Mouse (Mus musculus) midbrain, embryonic 10.5 days (tissue): Measurements from ENCODE around the gene Rufy2. TPM values are rescaled to one million over a fixed set of nuclear protein-coding genes. Genes with fewer than 3 reads are reported as not detected.

ENCODE experiments used
- DNase-seq: peaks from one replicate; pipeline ENCODE4 v3.0.0-alpha.2; 2017; ENCODE audit warnings: low spot score
- H3K27ac ChIP-seq: fragments of 300-500 bp; sonication (generic); replicated peaks from 2 replicates; pipeline ENCODE4 v1.5.1; 2016; ENCODE audit warnings: mild to moderate bottlenecking
- H3K27me3 ChIP-seq: fragments of 300-500 bp; sonication (generic); 2 replicates; pipeline ENCODE4 v1.6.1; 2016; ENCODE audit warnings: low read depth, mild to moderate bottlenecking; ENCODE audit not compliant: poor library complexity, severe bottlenecking
- H3K36me3 ChIP-seq: fragments of 300-500 bp; sonication (generic); 2 replicates; pipeline ENCODE4 v1.6.1; 2016; ENCODE audit warnings: mild to moderate bottlenecking, moderate library complexity
- H3K4me1 ChIP-seq: fragments of 300-500 bp; sonication (generic); 2 replicates; pipeline ENCODE4 v1.6.1; 2016
- H3K4me3 ChIP-seq: fragments of 300-500 bp; sonication (generic); 2 replicates; pipeline ENCODE4 v1.5.1; 2016; ENCODE audit warnings: mild to moderate bottlenecking, moderate library complexity
- H3K9me3 ChIP-seq: fragments of 300-500 bp; sonication (generic); replicated peaks from 2 replicates; pipeline ENCODE4 v1.6.1; 2016; ENCODE audit warnings: mild to moderate bottlenecking
- WGBS: fragments of 180-500 bp; shearing (Covaris S2); methylation state at CpG from one replicate; pipeline ENCODE4 v1.1.7; 2016; 5-methylcytosine and 5-hydroxymethylcytosine counted together
- polyA plus RNA-seq: library from polyadenylated mRNA; unstranded; fragments of >200 nt; fragmentation: Nextera tagmentation; extraction: Ambion mirVana; gene quantifications from 2 replicates; pipeline ENCODE4 v1.2.1, GENCODE M21; 2016

Gene Rufy2
- 24.9 and 25.3 TPM in 2 replicates for polyA plus RNA-seq

- peaks cover 43% of the 10 kb centered on the region for H3K36me3 ChIP-seq
- WGBS = 1% methylated on average over 77 of the region's 77 CpGs
- H3K4me3 ChIP-seq = peak within 1 kb of the TSS; percentile 97
- peaks cover 5% of the 10 kb centered on the region; the same call in 1 of the 2 replicates for H3K27me3 ChIP-seq
- H3K27ac ChIP-seq = peak within 1 kb of the TSS; percentile 97
- peaks cover 10% of the 10 kb centered on the region for H3K4me1 ChIP-seq
- no peaks in the 10 kb centered on the region for H3K9me3 ChIP-seq
- DNase-seq = peak; percentile 89
Measured at GRCm38 (mm10) chr10:62980039-62980954, at the start of gene Rufy2. TSS of gene Rufy2 (plus strand) at chr10:62980223.

DNA sequence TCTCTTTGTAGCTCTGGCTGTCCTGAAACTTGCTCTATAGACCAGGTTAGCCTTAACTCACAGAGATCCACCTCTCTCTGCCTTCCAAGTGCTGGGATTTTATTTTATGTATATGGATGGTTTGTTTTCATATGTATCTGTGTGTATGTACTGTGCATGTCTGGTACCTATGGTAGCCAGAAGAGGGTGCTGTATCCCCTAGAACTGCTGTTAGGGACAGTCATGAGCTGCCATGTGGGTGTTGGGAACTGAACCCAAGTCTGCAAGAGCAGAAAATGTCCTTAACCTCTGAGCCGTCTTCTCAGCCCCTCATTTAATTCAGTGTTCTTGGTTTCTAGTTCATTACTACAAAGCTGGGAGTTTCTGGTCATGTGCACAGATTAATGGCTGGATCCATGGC lies 47.6 kb upstream of the Rufy2 start:
- DNase-seq = no peak
- WGBS = 87% methylated on average over 1 of the region's 1 CpGs
- H3K4me3 ChIP-seq = no peak overlapping the region
- H3K4me1 ChIP-seq = no peaks in the 10 kb centered on the region
- H3K9me3 ChIP-seq = no peaks in the 10 kb centered on the region
- H3K27me3 ChIP-seq = no peaks in the 10 kb centered on the region
- peaks cover 72% of the 10 kb centered on the region for H3K36me3 ChIP-seq
- H3K27ac ChIP-seq = no peak overlapping the region

- no peak overlapping the region for H3K4me3 ChIP-seq
- H3K9me3 ChIP-seq = no peaks in the 10 kb centered on the region
- DNase-seq = no peak
- WGBS = 90% methylated on average over 10 of the region's 10 CpGs
- peaks cover 9% of the 10 kb centered on the region for H3K4me1 ChIP-seq
- H3K36me3 ChIP-seq = peaks cover 49% of the 10 kb centered on the region
- no peaks in the 10 kb centered on the region for H3K27me3 ChIP-seq
- no peak overlapping the region for H3K27ac ChIP-seq
Measured at GRCm38 (mm10) chr10:62944975-62945580, 34.9 kb upstream of the Rufy2 start.

DNA sequence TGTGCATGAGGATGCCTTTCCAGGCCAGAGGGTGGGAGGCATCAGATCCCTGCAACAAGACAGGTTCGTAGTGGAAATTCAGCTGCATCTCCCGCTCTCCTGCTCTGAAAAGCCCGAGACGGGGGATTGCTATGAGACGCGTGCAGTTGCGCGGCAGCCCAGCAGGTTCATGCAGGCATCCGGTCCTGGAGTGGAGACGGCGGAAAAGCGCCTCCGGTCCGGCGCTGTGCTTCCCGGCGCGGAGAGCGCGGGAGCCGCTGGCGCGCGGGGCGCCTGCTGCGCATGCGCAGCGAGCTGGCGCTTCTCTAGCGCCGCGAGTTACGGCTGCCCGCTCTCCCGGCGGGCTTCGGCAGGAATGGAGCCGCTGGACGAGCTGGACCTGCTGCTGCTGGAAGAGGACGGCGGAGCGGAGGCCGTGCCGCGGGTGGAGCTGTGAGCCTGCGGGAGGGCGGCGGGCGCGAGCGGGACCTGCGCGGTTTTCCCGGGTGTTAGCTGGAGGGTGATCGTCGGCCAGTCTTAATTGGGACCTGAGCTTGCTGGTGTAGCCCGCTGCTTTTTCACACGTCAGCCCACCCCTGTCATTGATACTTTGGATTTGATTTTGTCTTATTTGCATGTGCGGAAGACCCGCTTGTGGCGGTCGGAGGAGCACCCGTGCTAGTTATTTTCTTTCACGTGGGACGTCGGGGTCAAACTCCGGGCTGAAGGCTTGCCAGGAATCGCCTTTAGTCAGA lies 33.1 kb upstream of the Rufy2 start, which contains the start of gene Dna2:
TSS of gene Dna2 (plus strand) at position 289 of the 734 bp plus-strand sequence.
- H3K27me3 ChIP-seq = no peaks in the 10 kb centered on the region
- peaks cover 63% of the 10 kb centered on the region for H3K36me3 ChIP-seq
- WGBS = under 1% methylated on average over 68 of the region's 68 CpGs
- H3K27ac ChIP-seq = peak within 1 kb of the TSS; percentile 92
- no peaks in the 10 kb centered on the region for H3K9me3 ChIP-seq
- H3K4me1 ChIP-seq = peaks cover 9% of the 10 kb centered on the region
- peak; percentile 88 for DNase-seq
- peak within 1 kb of the TSS; percentile 80 for H3K4me3 ChIP-seq

GRCm38 (mm10) chr10:62948551-62948950 lies 31.5 kb upstream of the Rufy2 start:
- Histone ChIP-seq H3K27me3 (no peaks in the 10 kb centered on the region), H3K4me3 (no peak overlapping the region)
- 97% methylated on average over 7 of the region's 7 CpGs for WGBS

GRCm38 (mm10) chr10:62963956-62964355 lies 16.1 kb upstream of the Rufy2 start:
- Histone ChIP-seq H3K4me1 (no peaks in the 10 kb centered on the region), H3K9me3 (no peaks in the 10 kb centered on the region), H3K36me3 (peaks cover 98% of the 10 kb centered on the region), H3K27me3 (no peaks in the 10 kb centered on the region), H3K4me3 (no peak overlapping the region), H3K27ac (no peak overlapping the region)
- DNase-seq = no peak
- WGBS = 96% methylated on average over 7 of the region's 7 CpGs

More at GRCm38 (mm10) chr10:62948551-62948950, 31.5 kb upstream of the Rufy2 start:
- no peak overlapping the region for H3K27ac ChIP-seq
- peaks cover 62% of the 10 kb centered on the region for H3K36me3 ChIP-seq
- peaks cover 9% of the 10 kb centered on the region for H3K4me1 ChIP-seq
- no peaks in the 10 kb centered on the region for H3K9me3 ChIP-seq
- no peak for DNase-seq

- WGBS = 94% methylated on average over 11 of the region's 11 CpGs
- no peak overlapping the region for H3K4me3 ChIP-seq
- no peaks in the 10 kb centered on the region for H3K4me1 ChIP-seq
- H3K9me3 ChIP-seq = no peaks in the 10 kb centered on the region
- H3K36me3 ChIP-seq = peaks cover 98% of the 10 kb centered on the region
- H3K27me3 ChIP-seq = no peaks in the 10 kb centered on the region
- no peak for DNase-seq
- H3K27ac ChIP-seq = no peak overlapping the region
Measured at GRCm38 (mm10) chr10:62965796-62966195, 14.2 kb upstream of the Rufy2 start.

DNA sequence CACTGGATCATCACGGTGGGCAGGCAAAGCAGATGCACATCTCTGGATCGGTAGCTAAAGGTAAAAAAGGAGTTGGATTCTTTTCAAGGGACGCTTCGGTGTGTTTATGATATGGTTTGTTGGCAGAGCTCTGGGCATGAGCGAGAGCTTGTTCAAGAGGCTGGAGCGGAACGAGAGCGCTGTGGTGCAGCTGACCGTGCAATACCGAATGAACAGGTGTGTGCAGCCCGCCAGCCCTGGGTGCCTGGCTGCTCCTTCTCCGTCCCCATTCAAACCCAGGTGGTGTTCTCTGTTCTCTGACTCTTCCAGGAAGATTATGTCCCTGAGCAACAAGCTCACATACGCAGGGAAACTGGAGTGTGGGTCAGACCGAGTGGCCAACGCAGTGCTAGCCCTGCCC lies 13.7 kb upstream of the Rufy2 start:
- DNase-seq = no peak
- Histone ChIP-seq H3K4me1 (no peaks in the 10 kb centered on the region), H3K4me3 (no peak overlapping the region), H3K27me3 (no peaks in the 10 kb centered on the region), H3K9me3 (no peaks in the 10 kb centered on the region), H3K27ac (no peak overlapping the region), H3K36me3 (peaks cover 98% of the 10 kb centered on the region)
- WGBS = 95% methylated on average over 15 of the region's 15 CpGs

- DNase-seq = no peak
- H3K9me3 ChIP-seq = no peaks in the 10 kb centered on the region
- H3K27me3 ChIP-seq = no peaks in the 10 kb centered on the region
- H3K27ac ChIP-seq = no peak overlapping the region
- H3K4me3 ChIP-seq = no peak overlapping the region
- WGBS = 80% methylated on average over 16 of the region's 16 CpGs
- H3K4me1 ChIP-seq = no peaks in the 10 kb centered on the region
- peaks cover 85% of the 10 kb centered on the region for H3K36me3 ChIP-seq
Measured at GRCm38 (mm10) chr10:62971821-62972220, 8.2 kb upstream of the Rufy2 start.

DNA sequence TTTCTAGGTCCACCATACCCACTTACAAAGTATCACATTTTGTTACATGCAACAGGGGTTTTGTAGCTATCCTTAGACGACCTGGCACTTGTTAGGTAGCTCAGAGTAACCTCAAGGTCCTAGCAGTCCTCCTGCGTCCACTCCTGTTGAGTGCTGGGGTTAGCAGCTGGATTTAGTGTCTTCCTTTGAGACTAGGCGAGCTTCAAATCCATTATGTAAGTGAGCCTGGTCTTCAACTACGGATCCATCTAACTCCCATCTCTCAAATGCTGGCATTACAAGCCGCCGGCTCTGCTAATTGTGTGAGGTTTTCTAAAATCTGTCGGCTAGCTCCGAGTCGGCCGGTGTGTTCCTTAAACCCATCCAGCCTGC lies 370 bp upstream of the Rufy2 start:
- H3K27me3 ChIP-seq = peaks cover 5% of the 10 kb centered on the region; the same call in 1 of the 2 replicates
- H3K9me3 ChIP-seq = no peaks in the 10 kb centered on the region
- peak overlapping the region; percentile 97 for H3K27ac ChIP-seq
- peak overlapping the region; percentile 97 for H3K4me3 ChIP-seq
- H3K36me3 ChIP-seq = peaks cover 43% of the 10 kb centered on the region
- peaks cover 10% of the 10 kb centered on the region for H3K4me1 ChIP-seq
- WGBS = 13% methylated on average over 10 of the region's 10 CpGs
- DNase-seq = no peak

- Histone ChIP-seq H3K4me1 (peaks cover 10% of the 10 kb centered on the region), H3K27me3 (peaks cover 1% of the 10 kb centered on the region; the same call in 1 of the 2 replicates), H3K27ac (no peak overlapping the region), H3K4me3 (no peak overlapping the region), H3K9me3 (no peaks in the 10 kb centered on the region), H3K36me3 (peaks cover 68% of the 10 kb centered on the region)
- WGBS = 93% methylated on average over 11 of the region's 11 CpGs
- DNase-seq = no peak
Measured at GRCm38 (mm10) chr10:62984072-62984471, 4.0 kb downstream of the Rufy2 start.

- H3K27ac ChIP-seq = no peak overlapping the region
- WGBS = 92% methylated on average over 6 of the region's 6 CpGs
- no peaks in the 10 kb centered on the region for H3K27me3 ChIP-seq
- peaks cover 73% of the 10 kb centered on the region for H3K36me3 ChIP-seq
- H3K9me3 ChIP-seq = no peaks in the 10 kb centered on the region
- H3K4me1 ChIP-seq = peaks cover 9% of the 10 kb centered on the region
- no peak overlapping the region for H3K4me3 ChIP-seq
- DNase-seq = no peak
Measured at GRCm38 (mm10) chr10:62984495-62984894, 4.5 kb downstream of the Rufy2 start.
